Mouse (Mus musculus) lung, postnatal 4 days (tissue): ENCODE measurements at regions not wholly inside any gene's neighbourhood (a gene's known extent, or its start where the extent isn't known, plus 50 kb on each side); places are given as distances from the start of the nearest gene placed in this dataset.

Experiments used
- DNase-seq, 2 experiments: peaks; one replicate each; pipeline ENCODE4 v3.0.0; 2021

DNA sequence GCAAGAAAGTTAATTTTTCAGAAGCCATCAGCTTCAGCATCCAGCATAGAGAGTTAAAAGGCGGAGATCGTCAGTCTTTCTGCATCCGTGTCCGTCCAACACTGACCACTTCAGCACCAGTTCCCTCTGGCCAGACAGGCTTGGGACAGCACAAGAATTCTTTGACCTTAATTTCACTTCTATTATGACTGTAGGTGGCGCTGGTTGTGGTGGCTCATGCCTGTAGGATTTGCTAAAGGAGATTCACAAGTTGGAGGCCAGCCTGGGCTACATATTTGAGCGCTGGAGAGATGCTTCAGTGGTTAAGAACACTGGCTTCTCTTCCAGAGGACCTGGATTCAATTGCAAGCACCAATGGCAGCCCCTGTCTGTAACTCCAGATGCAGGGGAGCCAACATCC lies 66.0 kb downstream of the Amer2 start:
- DNase-seq: no peak

DNA sequence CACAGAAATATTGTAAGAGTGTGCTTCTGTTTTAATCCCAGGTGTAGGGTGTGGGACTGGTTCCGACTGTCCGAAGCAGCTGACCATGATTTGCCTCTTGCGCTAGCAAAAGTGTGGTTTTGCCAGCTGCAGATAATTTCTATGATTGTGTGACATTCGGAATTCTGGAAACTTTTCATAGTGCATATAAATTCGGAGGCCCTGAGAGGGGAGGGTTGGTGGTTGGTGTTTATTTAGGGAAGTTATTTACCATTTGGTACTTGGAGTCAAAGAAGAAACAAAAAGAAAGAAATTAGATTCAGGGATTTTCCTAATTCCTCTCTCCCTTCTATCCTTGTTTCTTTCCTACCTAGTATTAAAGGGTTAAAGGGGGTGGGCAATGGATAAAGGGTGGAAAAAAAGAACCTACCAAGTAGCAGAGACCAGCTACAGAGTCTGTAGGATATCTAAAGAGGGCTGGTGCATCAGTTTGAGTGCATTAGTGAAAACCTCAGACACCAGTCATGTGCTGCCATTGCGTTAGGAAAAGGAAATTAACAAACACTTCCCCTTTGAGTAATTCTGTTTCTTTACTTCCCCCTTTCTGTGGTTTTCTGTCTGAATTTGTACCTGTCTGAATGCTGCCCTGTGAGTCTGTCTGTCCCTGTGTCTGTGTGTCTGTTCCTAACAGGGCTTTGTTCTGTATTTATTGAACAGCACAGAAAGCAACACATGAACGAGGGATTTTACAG lies 70.9 kb downstream of the Amer2 start:
- DNase-seq: no peak

DNA sequence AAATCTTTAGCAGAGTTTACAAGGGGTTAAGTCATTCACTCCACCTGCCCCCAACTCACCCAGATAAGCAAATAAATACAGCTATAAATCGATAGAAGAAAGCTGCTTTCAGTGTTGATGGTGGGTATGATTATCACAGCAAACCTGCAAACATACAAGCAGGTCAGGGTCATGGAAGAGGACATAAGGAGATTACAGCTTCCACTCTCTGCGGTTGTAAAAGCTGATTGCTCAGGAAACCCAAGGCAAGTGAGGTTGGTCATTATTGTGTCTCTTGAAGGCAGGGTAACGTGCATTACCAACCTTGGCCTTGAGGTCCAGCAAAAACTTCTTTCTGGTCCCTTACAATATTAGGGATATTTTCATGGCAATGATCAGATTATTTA lies 71.5 kb downstream of the Amer2 start:
- no peak for DNase-seq

DNA sequence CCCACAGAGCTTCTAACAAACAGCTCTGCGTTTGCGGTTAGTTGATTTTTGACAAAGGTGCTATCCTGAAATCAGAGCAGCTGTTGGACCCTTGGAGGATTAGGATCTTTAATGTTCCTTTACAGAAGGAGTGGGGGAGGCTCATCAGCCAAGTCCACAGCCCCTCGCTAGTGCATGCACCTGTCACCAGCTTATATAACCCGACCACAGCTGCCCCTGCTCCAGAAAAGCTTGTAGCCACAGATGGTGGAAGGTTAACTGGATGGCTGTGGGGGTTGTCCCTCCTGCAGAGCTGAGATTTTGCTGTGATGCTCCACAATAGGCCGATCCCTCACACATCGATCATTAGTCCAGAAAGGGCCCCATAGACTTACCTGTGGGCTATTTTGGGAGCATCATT lies 73.0 kb downstream of the Amer2 start:
- no peak for DNase-seq

DNA sequence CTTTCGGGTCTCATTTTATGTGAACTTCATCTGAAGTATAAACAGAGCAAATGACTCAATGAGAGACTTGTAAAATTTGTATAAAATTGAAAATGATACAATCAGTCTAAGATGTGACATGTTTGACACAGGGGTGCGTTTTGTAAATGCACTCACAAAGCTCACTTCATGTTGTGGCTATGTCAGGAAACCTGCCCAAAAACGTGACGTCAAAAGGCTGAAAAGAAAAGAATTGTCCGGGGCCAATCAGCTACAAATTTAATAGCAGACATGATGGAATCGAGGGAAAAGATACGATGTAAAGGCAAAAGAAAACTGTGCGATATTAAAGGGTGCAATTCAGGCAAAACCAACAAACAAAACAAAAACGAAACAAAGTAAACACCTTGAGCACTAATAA lies 78.2 kb downstream of the Amer2 start:
- DNase-seq: no peak

GRCm38 (mm10) chr14:60451684-60452083 lies 78.6 kb downstream of the Amer2 start:
- peak in 1 of 2 experiments; percentile 29 for DNase-seq

DNA sequence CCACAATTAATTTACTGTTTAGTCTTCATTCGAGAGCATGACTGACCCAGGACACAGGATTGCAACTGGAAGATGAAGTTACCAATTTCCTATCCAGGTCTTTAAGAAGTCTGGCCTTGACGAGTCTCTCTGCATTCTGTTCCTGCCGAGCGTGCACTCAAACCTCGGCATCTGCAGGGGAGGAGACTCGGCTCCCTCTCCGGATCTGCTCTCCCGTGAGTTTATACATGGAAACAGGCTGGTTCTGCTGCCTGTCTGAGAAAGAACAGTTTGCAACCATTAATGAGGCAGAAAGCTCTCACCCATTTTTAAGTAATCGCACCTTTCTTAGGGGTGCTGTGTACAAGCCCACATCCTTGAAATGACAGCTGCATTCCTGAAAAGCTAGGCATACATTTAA lies 83.7 kb downstream of the Amer2 start:
- no peak for DNase-seq

DNA sequence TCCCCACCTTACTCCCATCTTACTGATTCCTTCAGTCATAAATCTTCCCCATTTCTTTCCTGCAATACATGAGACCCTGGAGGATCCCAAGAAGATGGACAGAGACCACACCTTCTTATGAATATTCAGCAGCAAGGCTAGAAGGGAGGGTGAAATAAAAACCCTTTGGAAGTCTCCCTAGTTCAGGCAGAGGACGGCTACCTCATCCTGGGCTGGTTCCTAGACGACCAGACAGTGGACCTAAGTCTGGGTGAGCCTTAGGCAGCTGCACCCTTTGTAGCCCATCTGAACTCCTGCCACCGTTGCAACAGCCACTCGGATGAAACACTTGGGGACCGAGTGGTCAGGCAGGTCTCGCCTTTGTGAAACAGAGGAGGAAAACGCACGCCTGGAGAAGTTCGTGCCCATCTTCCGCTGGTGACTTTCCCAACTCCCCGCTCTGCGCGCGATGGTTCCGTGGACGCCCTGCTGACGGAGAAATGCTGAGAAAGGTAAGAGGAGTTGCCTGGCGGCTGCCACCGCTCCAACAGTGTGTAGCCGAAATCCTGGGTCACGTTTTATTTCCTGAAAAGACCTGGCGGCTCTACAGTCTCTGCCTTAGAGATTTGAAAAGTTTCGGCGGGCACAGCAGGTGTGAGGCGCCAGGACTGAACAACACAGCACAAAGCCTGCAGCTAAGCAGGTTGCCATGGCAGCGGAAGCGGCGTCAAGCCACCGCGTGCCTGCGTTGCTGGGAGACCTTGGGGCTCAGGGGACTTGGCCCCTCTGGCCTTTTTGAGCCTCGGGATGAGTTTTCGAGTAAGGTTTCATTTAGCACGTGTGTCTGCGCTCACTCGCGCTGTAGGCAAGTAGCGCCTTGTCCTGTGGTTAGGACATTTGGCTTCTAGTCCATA lies 112.2 kb downstream of the Amer2 start:
- peak; percentile 43 to 49 for DNase-seq

DNA sequence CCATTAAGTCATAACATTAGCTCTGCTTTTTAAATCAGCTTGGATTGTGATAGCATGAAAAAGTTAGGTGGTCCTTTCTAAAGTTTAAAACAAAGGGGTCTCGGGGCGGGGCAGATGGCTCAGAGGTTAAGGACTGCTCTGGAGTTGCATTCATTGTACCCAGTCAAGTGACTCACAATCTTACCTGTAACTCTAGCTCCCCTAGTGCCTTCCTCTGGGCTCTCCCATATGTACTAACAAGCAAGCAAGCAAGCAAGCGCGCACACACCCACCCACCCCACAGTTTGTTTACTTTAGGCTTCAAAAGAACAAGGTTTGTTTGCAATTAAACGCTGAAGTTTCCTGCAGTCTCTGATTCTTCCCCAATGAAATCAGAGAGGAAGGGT lies 112.8 kb downstream of the Amer2 start:
- no peak for DNase-seq

GRCm38 (mm10) chr14:60486278-60486935 lies 113.3 kb downstream of the Amer2 start:
- no peak for DNase-seq

DNA sequence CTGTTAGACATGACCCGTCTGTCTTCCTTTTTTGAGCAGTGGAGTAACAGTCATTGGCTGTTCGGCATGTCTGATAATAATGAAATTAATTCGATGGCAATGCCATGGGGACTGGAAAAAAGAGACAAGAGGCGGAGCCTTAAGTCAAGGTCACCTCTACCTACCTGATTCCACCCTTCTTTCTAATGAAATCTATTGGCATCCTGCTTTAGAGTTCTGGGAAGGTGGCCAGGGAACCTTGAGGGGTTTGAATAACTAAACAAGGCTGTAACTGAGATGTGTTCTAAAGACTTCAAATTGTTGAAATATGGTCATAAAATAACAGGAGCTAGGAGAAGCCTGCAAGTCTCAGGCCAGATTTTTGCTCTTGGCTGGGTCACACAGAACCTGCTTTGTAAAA lies 116.1 kb downstream of the Amer2 start:
- DNase-seq: no peak

GRCm38 (mm10) chr14:60490886-60491285 lies 117.8 kb downstream of the Amer2 start:
- DNase-seq: no peak

GRCm38 (mm10) chr14:60495441-60495840 lies 122.4 kb downstream of the Amer2 start:
- DNase-seq: no peak

DNA sequence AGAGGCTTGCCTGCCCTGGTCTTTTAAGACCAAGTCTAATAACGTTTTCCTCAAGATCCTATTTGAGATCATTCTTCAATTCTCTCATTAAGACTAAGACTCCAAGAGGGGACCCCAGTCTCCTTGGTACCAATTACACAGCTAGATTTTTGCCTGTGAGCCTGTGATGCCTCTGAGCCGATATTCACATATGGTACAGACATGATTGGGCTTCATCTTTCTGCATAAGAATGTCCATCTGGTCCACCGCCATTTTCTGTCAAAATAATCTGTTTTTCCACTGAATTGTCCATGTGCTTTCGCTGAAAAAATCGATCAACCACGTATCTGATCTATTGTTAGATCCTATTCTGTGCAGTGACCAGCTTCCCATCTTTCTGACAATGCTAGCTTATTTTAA lies 129.5 kb downstream of the Amer2 start:
- no peak for DNase-seq

GRCm38 (mm10) chr14:60505066-60505465 lies 128.7 kb upstream of the Spata13 start:
- DNase-seq: no peak

- no peak for DNase-seq
Observed at GRCm38 (mm10) chr14:60506296-60506695, 127.5 kb upstream of the Spata13 start.

DNA sequence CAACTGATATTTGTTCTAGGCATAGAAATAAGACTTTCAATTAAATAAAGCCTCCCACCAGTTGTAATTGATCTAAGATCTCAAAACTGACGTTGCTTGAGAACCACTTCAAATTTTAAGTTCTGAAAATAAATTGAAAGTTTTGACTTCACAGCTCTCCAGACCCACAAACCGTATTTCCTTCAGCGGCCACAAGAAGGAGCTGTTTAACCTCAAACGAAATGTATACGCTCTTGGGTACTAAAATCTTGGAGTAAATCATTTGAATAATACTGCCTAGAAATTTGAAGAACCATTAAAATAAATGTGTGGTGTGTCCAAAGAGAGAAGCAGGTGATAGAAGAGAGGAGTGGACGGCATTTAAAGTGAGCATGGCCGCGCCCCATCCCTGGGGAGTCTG lies 120.2 kb upstream of the Spata13 start:
- DNase-seq: peak in 1 of 2 experiments; percentile 45

- DNase-seq: peak; percentile 21 to 29
Observed at GRCm38 (mm10) chr14:60515094-60515786, 118.6 kb upstream of the Spata13 start.

DNA sequence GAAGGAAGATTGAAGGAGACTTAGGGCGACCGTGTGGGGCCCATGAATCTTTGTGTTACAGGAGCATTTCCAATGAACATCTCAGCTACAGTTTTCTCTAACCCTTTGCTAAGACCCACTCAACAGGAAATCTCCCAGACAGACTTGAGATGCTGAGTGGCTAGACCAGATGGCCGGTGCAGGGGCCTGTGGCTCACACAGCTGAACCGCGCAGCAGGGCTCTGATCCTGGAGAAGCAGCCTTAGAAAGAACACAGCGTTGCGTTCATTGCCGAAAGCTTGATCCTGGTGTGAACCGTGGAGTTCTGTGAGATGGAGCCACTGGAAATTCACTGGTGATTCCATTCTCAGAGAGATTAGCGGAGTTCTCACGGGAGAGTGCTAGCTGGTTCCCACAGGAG lies 115.9 kb upstream of the Spata13 start:
- no peak for DNase-seq

DNA sequence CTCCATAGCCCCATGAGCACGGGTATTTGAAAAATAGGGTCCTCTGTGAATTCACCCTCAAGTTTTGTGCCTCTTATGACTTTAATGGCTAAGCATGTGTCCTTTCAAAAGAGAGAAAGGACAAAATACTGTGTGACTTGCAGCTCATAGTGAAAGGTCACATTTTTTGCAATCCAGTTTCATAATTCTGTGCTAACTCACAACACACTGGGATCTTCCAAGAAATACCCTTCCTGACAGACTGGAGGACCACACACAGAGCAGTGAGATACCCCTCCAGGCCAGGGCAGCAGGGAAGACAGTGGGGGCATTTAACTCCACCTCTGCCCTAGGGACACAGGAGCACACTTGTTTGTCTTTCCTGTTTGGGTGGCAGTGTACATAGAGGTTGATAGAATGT lies 110.8 kb upstream of the Spata13 start:
- DNase-seq: no peak

GRCm38 (mm10) chr14:60524869-60525268 lies 108.9 kb upstream of the Spata13 start:
- no peak for DNase-seq

DNA sequence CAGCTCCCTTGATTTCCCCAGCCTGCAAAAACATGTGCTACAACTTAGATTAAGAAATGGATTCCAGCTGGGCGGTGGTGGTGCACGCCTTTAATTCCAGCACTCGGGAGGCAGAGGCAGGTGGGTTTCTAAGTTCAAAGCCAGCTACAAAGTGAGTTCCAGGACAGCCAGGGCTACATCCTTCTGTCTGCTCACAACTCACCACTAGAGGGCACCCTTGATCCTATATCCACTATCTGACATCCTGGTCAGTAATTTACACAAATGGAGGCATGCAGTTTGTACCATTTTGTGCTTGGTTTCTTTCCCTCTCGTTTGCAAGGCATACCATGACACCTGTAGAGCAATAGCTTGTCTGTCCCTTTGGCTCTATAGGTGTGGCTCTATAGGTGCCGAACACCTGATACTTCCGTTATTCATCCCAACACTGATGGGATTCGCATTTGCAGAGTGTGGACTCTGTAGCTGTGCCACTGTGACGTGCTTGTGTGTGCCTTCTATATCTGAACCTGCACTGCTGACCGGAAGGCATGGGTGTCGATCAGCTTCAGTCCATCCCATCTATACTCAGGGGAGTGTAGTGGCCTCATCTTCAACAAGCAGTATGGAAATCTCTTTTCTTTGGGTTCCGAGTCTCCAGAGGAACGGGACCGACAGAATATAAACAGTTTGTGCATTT lies 108.4 kb upstream of the Spata13 start:
- DNase-seq: peak in 1 of 2 experiments; percentile 75

GRCm38 (mm10) chr14:60525979-60526378 lies 107.8 kb upstream of the Spata13 start:
- no peak for DNase-seq
